Mouse (Mus musculus) spleen, postnatal 10 days (tissue): ENCODE measurements around the gene Bmf.
A peak's percentile ranks its signal among the peaks of the same experiment; 100 is the strongest.

Experiments
- DNase-seq, 2 experiments: peaks; one replicate each; pipeline ENCODE4 v3.0.0; 2021 to 2022; ENCODE audit warnings: low spot score in 2 of 2

Bmf gene

GRCm38 (mm10) chr2:118549507-118550473 lies at the start of gene Bmf:
TSS of gene Bmf (minus strand) at chr2:118549687.
- DNase-seq = peak; percentile 75 to 92

- no peak for DNase-seq
Observed at GRCm38 (mm10) chr2:118599087-118599486, 49.6 kb upstream of the Bmf start.

GRCm38 (mm10) chr2:118597673-118598568 lies 48.4 kb upstream of the Bmf start, which contains the start of gene Bub1b:
TSS of gene Bub1b (plus strand) at chr2:118598211.
- DNase-seq = peak; percentile 77 to 94

- DNase-seq = no peak
Observed at GRCm38 (mm10) chr2:118591083-118591482, 41.6 kb upstream of the Bmf start.

- DNase-seq = no peak
Observed at GRCm38 (mm10) chr2:118587686-118588085, 38.2 kb upstream of the Bmf start.

GRCm38 (mm10) chr2:118586013-118586412 lies 36.5 kb upstream of the Bmf start:
- DNase-seq = no peak

- DNase-seq = no peak
Observed at GRCm38 (mm10) chr2:118573135-118573534, 23.6 kb upstream of the Bmf start.

GRCm38 (mm10) chr2:118572183-118572836 lies 22.8 kb upstream of the Bmf start:
- no peak for DNase-seq

GRCm38 (mm10) chr2:118570939-118571338 lies 21.5 kb upstream of the Bmf start:
- DNase-seq = no peak

GRCm38 (mm10) chr2:118567179-118567578 lies 17.7 kb upstream of the Bmf start:
- DNase-seq = no peak

GRCm38 (mm10) chr2:118562431-118562830 lies 12.9 kb upstream of the Bmf start:
- DNase-seq = no peak

- DNase-seq = peak in 1 of 2 experiments; percentile 40
Observed at GRCm38 (mm10) chr2:118562015-118562414, 12.5 kb upstream of the Bmf start.

- no peak for DNase-seq
Observed at GRCm38 (mm10) chr2:118558426-118558825, 8.9 kb upstream of the Bmf start.

- peak in 1 of 2 experiments; percentile 68 for DNase-seq
Observed at GRCm38 (mm10) chr2:118554356-118554990, 5.0 kb upstream of the Bmf start.

GRCm38 (mm10) chr2:118551606-118552005 lies 2.1 kb upstream of the Bmf start:
- DNase-seq = no peak

- DNase-seq = no peak
Observed at GRCm38 (mm10) chr2:118548421-118549221, 866 bp downstream of the Bmf start.

GRCm38 (mm10) chr2:118547541-118548016 lies 1.9 kb downstream of the Bmf start:
- DNase-seq = peak in 1 of 2 experiments; percentile 46

GRCm38 (mm10) chr2:118546798-118547165 lies 2.7 kb downstream of the Bmf start:
- no peak for DNase-seq

- DNase-seq = no peak
Observed at GRCm38 (mm10) chr2:118546104-118546797, 3.2 kb downstream of the Bmf start.
